Mouse (Mus musculus) induced T-regulatory cell, adult 2 months (primary cell): ENCODE results near the gene Gm13420.
"Not testable (repeated sequence)": the region's sequence is repeated elsewhere in the genome, so short reads cannot be mapped to it uniquely, and the experiment has no call there.

Experiments used
- DNase-seq: peaks from one replicate; pipeline ENCODE4 v3.0.0-alpha.2; 2012; ENCODE audit warnings: low read depth

The Gm13420 gene

DNA sequence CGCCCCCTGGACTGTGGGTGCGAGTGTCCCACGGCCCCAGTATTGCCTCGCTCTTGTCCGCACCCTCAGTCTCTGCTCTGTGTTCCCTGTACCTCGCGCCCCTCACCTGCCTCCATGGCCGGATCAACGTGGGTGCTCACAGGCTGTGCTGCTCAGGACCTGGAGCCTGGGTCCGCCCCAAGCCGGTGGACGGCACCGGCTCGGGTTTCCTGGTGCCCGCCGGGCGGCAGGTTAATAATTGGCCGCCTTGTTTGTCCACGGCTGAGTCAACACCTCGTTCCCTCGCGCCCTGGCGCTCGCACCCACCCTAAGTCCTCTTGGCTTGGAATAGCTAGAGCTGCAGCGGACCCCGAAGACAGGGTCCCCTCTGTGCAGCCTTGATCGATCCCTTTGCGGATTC lies at the start of gene Gm13420:
TSS of gene Gm13420 (minus strand) at position 189 of the 400 bp plus-strand sequence.
- DNase-seq: no peak

DNA sequence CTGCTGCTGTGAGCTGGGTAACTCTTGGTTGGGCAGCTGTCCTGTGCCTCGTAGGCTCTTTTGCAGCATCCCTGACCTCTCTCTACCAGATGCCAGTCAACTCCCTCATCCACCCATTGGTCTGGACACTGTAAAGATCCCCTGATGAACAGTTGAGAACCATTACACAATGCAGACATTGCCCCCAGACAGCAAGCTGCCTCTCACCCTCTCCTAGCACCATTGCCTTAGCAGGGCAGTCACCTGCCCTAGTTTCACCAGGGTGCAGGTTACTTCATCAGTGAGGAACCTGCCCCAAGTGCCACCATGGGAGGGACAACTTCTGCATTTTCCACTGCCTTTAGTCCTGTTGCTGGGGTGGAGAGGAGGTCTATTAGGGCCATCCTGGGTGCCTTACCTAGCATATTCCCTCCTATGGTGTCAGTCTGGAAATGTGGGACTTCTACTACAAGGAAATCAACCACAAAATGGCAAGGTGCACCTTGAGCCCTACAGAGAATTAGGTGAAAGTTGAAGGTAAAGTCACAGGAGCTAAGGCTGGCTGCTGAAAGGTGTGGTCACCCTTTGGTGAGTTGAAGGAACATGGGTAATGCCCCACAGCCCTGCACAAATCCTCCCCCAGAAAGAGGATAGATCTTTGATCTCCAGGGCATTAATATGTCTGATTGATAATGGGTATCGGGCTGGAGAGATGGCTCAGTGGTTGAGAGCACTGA lies 41.4 kb upstream of the Gm13420 start:
- no peak for DNase-seq

DNA sequence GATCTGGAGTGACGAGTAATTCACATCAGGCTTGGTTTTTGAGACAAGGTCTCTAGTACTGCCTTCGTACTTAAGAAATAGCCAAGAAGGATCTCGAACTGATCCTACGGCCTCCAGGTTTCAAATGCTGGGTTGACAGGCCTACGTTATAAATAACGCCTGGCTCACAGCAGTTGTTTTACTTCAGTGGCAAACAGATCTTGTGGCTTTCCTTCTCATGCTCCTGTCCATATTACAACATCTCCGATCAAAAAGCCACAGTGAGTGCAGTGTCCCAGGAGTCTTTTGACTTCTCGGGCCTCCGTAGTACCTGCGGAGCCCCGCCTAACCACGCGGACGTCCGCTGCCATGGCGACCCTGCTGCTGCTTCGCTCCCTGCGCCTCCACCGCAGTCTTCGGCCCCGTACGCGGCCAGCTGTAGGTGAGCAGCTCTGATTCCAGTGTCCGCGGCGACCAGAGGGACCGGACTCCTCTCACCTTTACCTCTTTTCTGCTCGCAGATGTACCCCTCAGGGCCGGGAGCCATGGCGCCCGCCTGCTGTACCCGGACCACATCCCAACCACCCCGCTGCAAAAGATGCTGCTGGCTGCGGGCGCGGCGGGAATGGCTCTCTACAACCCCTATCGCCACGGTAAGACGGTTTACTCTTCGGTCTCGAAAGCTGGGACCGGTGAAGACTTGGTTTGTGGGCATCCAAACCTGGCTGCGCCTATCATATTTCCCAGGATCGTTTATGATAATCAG lies 36.6 kb upstream of the Gm13420 start, which contains the start of gene Trub2:
TSS of gene Trub2 (minus strand) at position 566 of the 745 bp plus-strand sequence.
- no peak for DNase-seq

DNA sequence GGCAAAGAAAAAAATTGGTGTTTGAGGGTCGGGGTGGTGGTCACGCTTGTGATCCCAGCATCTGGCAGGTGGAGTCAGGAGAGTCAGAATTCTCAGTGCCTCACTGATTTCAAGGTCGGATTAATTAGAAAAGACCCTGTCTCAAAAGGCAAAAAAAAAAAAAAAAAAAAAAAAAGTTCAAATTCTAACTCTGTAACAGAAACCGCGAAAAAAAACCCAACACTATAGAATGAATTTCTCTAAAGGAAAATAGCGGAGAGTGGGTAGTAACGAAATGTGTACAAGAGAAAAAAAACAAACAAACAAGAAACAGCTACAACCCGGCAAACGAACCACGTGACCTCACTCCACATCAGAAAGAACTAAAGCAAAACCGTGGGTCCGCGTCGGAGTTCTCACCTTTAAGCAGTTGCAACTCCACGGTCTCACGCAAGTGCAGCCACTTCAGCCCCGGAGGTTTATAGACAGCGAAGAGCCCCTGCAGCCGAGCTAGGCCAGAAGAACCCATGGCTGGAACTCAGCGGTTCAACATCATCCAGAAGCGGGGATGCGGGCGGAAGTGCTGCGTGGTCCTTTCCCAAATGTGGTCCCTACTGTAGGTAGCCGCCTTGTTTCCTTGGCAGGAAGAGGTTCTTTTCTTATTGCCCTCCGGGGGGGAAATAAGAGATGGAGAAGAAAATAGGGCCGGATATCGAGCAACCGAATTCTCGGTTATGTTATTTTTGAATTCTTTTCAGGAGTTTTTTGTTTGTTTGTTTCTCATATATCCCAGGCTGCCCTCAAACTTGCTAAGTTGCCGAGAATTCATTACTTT lies 35.8 kb upstream of the Gm13420 start, which contains the start of gene Coq4:
TSS of gene Coq4 (plus strand) at position 390 of the 814 bp plus-strand sequence.
- peak; percentile 98 for DNase-seq

DNA sequence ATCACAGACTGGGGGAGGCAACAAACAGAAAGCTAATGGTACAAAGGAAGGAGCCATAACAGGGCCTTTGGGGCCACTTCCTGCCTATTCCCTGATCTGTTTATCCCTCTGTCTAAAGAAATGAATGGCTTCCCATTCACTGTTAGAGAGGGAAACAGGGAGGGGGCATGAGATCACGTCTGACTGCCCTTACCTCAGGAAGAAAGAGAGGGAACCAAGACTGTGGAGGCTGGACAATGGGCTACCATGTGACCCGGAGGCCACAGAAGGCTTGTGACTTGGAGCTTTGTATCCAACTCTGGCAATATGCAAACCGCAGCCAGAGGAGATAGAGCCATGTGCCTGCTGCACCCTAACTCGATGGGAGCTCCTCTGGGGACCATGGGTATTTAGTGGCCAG lies 32.8 kb upstream of the Gm13420 start:
- no peak for DNase-seq

DNA sequence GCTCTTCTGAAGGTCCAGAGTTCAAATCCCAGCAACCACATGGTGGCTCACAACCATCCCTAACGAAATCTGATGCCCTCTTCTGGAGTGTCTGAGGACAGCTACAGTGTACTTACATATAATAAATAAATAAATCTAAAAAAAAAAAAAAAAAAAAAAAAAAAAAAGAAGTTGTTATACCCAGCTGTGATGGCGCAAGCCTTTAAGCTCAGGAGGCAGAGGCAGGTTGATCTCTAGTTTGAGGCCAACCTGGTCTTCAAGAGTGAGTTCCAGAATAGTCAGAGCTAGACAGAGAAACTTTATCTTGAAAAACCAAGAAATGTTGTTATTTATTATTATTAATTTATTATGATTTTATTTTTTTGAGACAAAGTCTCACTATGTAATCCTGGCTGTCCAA lies 29.8 kb upstream of the Gm13420 start:
- not testable (repeated sequence) for DNase-seq

DNA sequence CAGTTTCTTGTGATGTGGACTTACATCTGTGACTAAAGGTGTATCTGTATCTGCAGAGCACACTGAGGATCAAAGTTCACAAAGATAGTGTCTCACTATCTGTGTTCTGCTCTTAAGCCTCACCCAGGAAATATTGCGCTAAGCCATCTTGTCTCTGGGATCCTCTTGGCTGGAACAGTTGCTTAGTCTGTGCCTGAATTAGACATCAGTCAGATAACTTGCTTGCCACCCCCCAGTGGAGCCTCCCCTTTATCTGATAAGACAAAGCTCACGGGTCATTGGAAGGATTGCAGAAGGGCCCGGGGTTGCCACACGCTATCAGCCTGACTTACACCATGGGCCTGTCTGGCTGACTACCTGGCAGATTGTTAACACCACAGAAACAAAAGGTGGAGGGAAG lies 21.8 kb upstream of the Gm13420 start:
- DNase-seq: no peak

DNA sequence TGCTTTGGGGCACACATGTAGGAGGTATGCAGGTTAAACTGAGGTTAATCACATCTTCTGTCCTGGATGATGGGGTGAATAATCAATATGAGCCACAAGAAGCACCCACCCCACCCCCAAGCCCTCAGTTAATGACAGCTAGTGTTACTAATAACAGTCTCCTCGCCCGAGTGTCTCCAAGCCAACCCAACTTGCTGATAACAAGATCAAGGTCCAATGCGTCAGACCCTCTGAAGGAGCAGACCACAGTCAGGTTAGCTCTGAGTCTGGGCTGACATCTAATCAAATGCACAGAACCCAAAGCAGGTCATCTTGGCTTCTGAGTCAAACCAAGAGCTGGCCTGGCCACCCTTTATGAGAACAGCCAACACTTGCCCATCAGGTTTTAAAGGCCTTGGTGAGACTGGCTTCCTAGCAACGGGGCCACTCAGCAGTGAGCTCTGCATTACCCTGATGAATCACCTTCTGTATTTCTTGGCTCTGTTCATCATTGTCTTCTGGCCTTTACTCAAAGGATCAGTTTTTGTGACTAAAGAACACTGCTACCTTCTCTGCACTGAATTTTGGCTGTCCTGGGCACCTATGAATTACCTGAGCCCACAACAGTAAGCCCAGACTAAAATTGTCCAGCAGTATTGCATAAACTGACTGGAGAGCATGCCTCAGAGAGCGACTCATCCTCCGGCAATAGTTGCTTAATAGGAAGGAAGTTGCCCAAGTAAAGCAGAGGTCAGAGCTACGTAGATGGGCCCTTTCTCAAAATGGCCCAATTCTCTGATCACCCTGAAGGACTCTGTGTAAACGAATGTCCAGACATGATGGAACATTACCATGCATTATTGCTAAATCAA lies 20.4 kb upstream of the Gm13420 start:
- DNase-seq: no peak

DNA sequence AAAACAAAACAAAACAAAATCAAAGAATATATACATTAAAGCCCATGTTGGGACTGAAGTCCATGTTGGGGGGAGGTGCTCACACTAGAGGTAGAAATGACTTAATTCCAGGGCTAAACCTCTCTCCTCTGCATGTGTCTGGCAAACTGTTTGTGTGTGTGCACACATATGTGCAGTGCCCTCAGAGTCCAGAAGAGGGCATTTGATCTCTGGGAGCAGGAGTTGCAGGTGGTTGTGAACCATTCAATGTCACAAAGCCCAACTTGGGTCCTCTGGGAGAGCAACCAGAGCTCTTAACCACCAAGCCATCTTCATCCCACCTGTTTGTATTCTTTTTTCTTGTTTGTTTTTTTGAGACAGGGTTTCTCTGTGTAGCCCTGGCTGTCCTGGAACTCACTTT lies 18.7 kb upstream of the Gm13420 start:
- peak; percentile 32 for DNase-seq

DNA sequence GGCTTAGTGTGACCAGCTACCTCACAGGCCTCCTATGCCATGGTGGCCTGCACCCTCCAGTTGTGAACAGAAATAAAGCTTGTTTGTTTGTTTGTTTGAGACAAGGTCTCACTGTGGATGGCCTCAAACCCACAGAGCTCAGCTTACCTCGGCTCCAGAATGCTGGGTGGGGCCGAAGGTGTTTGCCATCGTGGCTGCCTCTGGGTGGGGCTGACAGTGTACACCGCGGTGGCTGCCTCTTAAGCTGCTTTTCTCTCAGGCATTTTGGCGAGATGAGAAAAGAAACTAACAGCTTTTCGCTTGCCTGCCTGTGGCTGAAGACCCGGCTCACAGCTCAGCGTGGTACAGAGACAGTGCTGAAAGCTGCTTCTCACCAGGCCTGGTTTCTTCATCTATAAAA lies 17.4 kb upstream of the Gm13420 start:
- no peak for DNase-seq

DNA sequence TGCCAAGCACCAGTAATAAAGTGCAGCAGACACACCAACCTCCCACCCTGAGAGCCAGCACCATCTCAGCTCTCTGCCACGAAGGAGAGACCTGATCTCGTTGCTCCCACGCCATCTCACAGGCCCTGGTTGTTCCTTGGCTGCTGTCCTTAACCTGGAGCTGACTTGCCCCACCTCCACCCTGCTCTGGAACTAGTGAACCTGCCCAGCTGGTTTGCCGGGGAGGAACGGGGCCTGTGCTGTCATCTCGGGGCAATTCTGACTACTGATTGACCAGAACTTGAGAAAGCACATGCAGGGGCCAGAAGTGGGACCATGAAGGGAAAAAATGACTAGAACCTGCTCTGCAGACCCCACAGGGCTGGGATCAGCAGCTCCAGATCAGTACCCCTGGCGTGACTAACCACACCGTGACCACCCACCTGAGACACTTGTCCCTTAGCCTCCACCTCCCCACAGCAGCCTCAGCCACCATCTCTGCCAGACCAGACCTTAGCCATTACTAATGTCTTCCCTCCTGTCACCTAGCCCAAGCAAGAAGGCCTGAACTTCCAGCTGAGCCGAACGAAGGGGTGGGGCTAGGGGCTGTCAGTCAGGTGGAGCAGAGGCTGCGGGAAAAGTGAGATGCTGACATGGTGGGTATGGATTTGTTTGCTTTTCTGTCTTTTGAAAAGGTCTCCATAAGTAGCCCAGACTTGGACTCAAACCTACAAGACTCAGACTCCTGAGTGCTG lies 16.7 kb upstream of the Gm13420 start:
- no peak for DNase-seq

DNA sequence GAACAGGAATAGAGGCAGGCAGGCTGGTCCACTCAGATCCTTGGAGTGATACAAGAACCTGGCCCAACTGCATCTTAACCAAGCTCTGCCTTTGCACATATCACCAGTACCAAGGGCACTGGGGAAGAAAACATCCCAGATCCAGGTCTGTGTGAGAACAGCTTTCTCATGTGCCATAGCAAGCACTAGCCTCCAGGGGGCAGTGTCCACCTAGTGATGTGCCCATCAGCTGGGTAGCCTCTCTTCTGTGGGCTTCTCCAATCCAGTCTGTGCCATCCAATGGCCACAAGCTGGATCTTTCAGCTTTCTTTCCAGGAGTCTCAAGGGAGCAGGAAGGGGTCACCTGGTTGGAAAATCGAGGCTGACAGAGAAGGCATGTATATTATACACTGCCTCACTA lies 13.3 kb upstream of the Gm13420 start:
- DNase-seq: peak; percentile 80

DNA sequence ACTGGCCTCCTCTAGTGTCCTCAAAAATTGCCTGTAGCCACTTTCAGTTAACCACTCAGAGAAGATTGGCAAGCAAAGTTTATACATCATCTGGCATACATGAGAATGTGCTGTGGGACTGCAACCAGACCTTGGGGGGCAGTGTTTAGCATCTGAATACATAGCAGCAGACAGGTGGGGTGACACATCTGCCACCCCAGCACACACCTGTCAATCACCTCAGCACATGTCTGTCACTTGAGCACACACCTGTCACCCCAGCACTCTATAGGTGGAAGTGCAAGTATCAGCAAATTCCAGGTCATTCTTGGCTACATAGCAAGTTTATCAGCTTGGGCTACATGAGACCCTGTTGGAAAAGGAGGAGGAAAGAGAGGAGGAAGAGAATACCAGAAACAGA lies 4.2 kb upstream of the Gm13420 start:
- no peak for DNase-seq

DNA sequence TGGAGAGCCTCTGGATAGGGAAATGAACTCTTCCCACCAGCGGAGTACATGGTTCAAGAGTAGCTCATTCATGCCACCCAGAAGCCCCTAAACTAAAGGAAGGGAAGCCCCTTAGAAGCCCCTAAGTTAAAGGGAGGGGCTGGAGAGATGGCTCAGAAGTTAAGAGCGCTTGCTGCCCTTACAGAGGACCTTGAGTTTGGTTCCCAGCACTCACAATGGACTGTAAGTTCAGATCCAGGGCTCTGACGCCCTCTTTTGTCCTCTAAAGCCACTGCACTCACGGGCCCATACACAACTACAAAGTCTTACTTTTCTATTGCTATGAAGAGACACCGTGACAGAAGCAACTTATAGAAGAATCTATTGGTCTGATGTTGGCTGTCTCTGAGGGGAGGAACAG lies 912 bp upstream of the Gm13420 start:
- no peak for DNase-seq

DNA sequence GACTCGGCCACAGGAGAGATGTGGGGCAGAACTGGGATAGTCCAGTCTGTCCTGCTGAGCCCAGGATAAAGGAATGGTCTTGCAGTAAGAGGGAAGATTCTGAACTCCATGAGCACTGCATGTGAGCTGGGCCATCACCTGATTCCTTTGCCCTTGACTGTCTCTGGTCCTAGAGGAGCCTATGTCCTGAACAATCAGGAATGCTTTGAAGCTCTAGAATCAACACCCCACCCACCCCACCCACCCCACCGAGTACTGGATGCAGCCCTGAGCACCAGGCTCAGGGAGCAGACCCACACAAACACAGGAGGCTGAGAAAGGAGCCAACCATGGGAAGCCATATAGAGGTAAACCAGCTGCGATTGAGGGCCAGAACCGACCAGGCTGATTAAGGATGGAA lies 3.0 kb downstream of the Gm13420 start:
- no peak for DNase-seq

DNA sequence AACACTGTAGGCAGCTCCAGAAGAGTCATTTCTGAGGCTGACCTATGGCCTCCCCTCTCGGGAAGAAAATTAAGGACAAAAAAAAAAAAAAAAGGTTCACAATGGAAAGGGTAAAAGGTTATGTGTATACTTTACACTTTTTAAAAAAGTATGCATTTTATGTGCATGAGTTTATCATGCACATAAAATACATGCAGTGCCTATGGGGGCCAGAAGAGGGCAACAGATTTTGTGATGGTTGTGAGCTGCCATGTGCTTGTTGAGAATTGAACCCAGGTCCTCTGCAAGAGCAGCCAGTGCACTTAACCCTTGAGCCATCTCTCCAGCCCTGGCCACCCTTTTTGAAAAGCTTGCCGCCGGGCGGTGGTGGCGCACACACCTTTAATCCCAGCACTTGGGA lies 3.6 kb downstream of the Gm13420 start:
- DNase-seq: peak; percentile 55

DNA sequence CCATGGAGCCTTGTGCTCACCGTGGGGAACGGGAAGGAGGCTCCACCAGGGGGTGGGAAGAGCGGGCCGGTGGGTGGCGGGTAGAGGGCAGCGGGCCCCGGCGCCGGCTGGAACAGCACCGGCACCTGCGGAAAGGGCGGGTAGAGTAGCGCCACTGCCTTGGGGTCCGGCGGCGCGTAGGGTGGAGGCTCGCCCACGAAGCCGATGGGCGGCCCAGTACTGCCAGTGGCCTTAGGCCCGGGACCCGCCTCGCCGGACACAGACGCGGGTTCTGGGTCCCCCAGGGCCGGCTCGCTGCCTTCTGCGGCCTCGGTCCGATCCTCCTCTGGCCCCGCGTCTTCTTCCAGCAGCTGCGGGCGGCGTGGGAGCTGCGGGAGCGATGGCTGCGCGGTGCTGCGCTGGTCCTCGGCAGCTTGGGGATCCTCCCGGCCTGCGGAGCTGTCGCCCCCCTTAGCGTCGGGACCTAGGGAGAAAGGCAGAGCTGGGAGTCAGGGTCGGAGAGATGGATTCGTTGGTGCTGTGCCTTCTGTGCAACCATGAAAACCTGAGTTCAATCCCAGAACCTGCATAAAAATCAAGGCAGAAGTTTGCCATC lies 4.2 kb downstream of the Gm13420 start:
- no peak for DNase-seq

DNA sequence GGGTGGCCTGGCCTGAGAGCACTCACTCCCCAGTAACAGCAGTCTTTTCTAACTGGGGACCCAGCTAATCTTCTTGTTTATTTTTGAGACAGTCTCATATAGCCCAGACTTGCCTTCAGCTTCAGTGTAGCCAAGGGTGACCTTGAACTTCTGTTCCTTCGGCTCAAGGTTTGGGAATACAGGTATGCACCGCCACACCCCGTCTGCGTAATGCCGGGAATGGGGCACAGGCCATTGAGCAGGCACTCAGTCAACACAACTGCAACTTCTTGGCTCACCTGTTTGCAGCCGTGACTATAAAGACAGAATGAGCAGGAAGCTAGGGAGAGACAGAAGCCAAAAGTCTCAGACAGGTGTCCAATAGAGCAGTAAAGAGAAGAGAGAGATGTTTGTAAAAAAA lies 7.2 kb downstream of the Gm13420 start:
- no peak for DNase-seq

DNA sequence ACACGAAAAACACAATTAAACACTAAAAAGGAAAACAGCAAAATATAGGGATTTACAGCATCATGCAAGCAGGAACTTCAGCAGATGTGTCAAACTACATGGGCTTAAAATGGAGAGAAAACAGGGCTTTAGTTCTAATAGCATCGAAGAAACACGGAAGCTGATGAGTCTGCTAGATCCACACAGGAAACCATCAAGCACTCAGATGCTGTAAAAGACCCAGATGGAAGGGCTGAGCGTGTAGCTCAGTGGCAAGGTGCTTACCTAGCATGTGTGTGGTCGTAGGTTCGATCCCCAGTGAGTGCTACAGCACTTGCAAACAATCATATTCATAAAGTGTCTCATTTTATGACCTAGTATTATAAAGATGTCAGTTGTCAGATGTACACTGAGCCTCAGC lies 10.3 kb downstream of the Gm13420 start:
- DNase-seq: no peak

DNA sequence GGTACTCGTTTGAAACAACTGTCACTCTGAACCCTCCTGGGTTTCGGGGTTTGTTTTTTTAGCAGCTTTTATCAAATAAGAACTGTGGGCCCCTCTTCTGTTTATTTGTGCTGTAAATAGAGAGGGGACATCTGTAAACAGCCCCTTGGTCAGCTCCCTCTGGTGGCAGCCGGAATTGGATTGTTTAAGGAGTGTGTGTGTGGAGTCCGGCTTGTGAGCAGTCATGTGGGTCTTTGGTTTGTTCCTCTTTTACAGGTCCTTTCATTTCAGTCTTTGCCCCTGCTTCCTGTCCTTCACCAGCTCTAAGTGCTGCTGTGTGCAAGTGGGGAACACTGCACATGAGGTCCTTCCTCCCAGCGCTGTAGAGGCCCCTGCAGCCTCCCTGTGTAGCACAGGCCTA lies 12.1 kb downstream of the Gm13420 start:
- no peak for DNase-seq

DNA sequence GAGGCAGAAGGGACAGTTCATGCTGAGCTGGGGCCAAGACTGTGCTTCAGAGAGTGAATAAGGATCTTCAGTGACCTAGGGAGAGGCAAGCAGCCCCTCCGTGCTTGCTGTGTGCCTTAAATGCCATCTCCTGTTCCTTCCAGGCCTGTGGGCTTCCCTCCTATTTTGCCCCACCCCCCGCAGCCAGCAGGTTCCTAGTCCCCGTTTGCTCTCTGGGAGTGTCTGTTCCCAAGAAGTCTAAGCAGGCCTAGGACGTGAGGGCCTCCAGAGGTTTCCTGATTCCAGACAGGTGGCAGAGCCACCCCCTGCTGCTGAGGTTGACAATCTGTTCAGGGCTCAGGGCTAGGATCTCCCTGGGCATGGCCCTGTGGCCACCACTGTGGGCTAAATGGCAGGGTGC lies 12.7 kb downstream of the Gm13420 start:
- DNase-seq: no peak
